8 mouse cellular contexts compared by ENCODE assay signal in the genomic region with DNA sequence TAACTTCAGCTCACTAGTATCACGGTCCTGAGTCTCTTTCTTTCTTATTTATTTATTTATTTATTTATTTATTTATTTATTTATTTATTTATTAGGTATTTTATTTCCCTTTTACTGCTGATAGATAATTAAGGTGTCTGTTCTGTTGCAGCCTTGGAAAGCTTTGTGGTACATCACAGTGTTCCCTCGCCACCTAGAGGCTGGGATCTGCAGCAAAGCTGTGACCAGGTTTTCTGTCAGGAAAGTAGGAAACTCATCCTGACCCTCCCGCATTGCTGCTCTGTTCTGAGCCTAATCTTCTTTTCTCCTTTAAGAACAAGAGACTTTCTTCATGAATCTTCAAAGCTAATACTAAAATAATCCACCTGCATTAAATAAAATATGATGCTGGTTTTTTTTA.
A peak's percentile ranks its signal among the peaks of the same experiment; 100 is the strongest.
DNase-seq lines count a peak whose midpoint lies in the region; ATAC-seq lines count a peak whose summit lies in the region.
"Had no signal": no experiment of that assay in that cellular context is flagged by ENCODE, and none has a peak within 500 bp of the region (broad histone marks: within the 10 kb centered on the region; RNA-seq: fewer than 3 reads in every experiment).

No protein-coding gene starts in this region.

- no peak overlapping the region for H3K9ac ChIP-seq in intestine, embryonic 14.5 days (ENCODE audit: low read length)
- H3K9ac ChIP-seq in intestine, embryonic 15.5 days, result no peak overlapping the region
- H3K9ac ChIP-seq: neural tube, embryonic 12.5 days had no signal

- H3K27ac ChIP-seq in intestine, embryonic 14.5 days (ENCODE audit: low read depth), result no peak overlapping the region
- no peak overlapping the region for H3K27ac ChIP-seq in intestine, embryonic 15.5 days
- no peak overlapping the region for H3K27ac ChIP-seq in embryonic facial prominence, embryonic 10.5 days (replicated peaks)
- H3K27ac ChIP-seq: neural tube, embryonic 12.5 days had no signal

- no peaks in the 10 kb centered on the region for H3K27me3 ChIP-seq in intestine, embryonic 14.5 days (replicated peaks; ENCODE audit: control insufficient read depth, insufficient read depth, low read length)
- H3K27me3 ChIP-seq in intestine, embryonic 15.5 days (replicated peaks), result no peaks in the 10 kb centered on the region
- no peaks in the 10 kb centered on the region for H3K27me3 ChIP-seq in embryonic facial prominence, embryonic 10.5 days (replicated peaks; ENCODE audit: low read depth, poor library complexity, severe bottlenecking)
- H3K27me3 ChIP-seq: neural tube, embryonic 12.5 days had no signal

- H3K4me2 ChIP-seq in intestine, embryonic 14.5 days (ENCODE audit: low read length), result no peak overlapping the region
- no peak overlapping the region for H3K4me2 ChIP-seq in intestine, embryonic 15.5 days (replicated peaks)
- H3K4me2 ChIP-seq: neural tube, embryonic 12.5 days had no signal

- H3K4me3 ChIP-seq in intestine, embryonic 14.5 days (ENCODE audit: low read depth, low read length), result no peak overlapping the region
- H3K4me3 ChIP-seq in intestine, embryonic 15.5 days (replicated peaks), result no peak overlapping the region
- no peak overlapping the region for H3K4me3 ChIP-seq in embryonic facial prominence, embryonic 10.5 days
- H3K4me3 ChIP-seq: neural tube, embryonic 12.5 days had no signal

- 66% methylated on average over 3 of the region's 3 CpGs for WGBS in intestine, embryonic 14.5 days
- 64% methylated on average over 3 of the region's 3 CpGs for WGBS in intestine, embryonic 15.5 days
- 68% methylated on average over 3 of the region's 3 CpGs for WGBS in embryonic facial prominence, embryonic 10.5 days

- no peaks in the 10 kb centered on the region for H3K4me1 ChIP-seq in intestine, embryonic 14.5 days (replicated peaks; ENCODE audit: control insufficient read depth, insufficient read depth, low read length)
- H3K4me1 ChIP-seq in intestine, embryonic 15.5 days (replicated peaks), result no peaks in the 10 kb centered on the region
- no peaks in the 10 kb centered on the region for H3K4me1 ChIP-seq in embryonic facial prominence, embryonic 10.5 days
- H3K4me1 ChIP-seq: neural tube, embryonic 12.5 days had no signal

- DNase-seq in intestine, embryonic 14.5 days (ENCODE audit: low spot score), result peak; percentile 54
- peak; percentile 6 for DNase-seq in MN1 (ENCODE audit: low spot score)
- peak; percentile 23 for DNase-seq in embryonic facial prominence, embryonic 10.5 days (ENCODE audit: low spot score)
- peak; percentile 35 to 45 for DNase-seq in left cerebral cortex, adult 18-20 months (ENCODE audit: low spot score in 2 of 2)
- peak; percentile 19 for DNase-seq in right cerebral cortex, adult 18-20 months
- no peak for DNase-seq in spleen, postnatal 36 days (ENCODE audit: low spot score in 2 of 2)

- no peaks in the 10 kb centered on the region for H3K36me3 ChIP-seq in intestine, embryonic 14.5 days (ENCODE audit: control insufficient read depth, insufficient read depth, low read length)
- no peaks in the 10 kb centered on the region for H3K36me3 ChIP-seq in intestine, embryonic 15.5 days
- H3K36me3 ChIP-seq in embryonic facial prominence, embryonic 10.5 days (replicated peaks), result no peaks in the 10 kb centered on the region
- H3K36me3 ChIP-seq: neural tube, embryonic 12.5 days had no signal

- no peaks in the 10 kb centered on the region for H3K9me3 ChIP-seq in intestine, embryonic 14.5 days (ENCODE audit: control insufficient read depth, low read length)
- no peaks in the 10 kb centered on the region for H3K9me3 ChIP-seq in intestine, embryonic 15.5 days
- H3K9me3 ChIP-seq in embryonic facial prominence, embryonic 10.5 days, result no peaks in the 10 kb centered on the region
- H3K9me3 ChIP-seq: neural tube, embryonic 12.5 days had no signal

- no peak for ATAC-seq in intestine, embryonic 14.5 days (replicated peaks; ENCODE audit: low FRiP score, low TSS enrichment, low read depth)
- no peak for ATAC-seq in intestine, embryonic 15.5 days

Comparison
In these comparisons a context has a peak if more than half of its experiments do, and no peak if none do; other contexts are left out.
1. DNase-seq: peak in intestine, embryonic 14.5 days (single experiment), MN1 (single experiment), embryonic facial prominence, embryonic 10.5 days (single experiment), left cerebral cortex, adult 18-20 months (2 of 2) and right cerebral cortex, adult 18-20 months (single experiment); none in spleen, postnatal 36 days (0 of 2).